Mouse (Mus musculus): Measurements from ENCODE around the gene Ispd. TPM values are rescaled to one million over a fixed set of nuclear protein-coding genes. Genes with fewer than 3 reads are reported as not detected.

Ispd gene
- polyA plus RNA-seq, 1 experiment, result 4.8 TPM

DNA sequence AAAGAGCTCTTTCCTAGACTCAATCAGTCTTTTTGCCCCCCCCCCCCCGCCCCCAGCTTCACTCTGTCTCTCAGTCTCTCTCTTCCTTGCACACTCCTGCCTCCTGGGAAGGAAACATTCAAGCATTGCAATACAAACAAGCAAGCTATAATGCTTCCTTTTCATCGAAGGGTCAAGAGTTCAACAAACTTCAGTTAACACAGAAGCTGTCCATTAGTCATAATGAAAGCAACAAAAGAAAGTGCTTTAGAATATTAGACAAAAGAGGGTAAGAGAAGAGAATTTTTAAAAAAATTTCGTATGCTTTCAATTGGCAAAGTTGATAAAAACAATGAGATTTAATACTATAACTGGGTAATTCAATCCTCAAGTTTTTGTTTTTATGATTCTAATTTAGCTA, 996 bp upstream of the Ispd start:
- Histone ChIP-seq H3K4me1 (ENCODE audit: control insufficient read depth, insufficient read depth, low read length) (no peaks in the 10 kb centered on the region; the same call in 1 of the 2 replicates), H3K27ac (ENCODE audit: insufficient read depth, low read length) (no peak overlapping the region), H3K4me3 (ENCODE audit: insufficient read depth, low read length) (no peak overlapping the region)
- TF ChIP-seq POLR2A (IDR thresholded peaks at IDR 0.05; ENCODE audit: extremely low read depth, insufficient read depth, low read length), result no peak
- TF ChIP-seq CTCF (IDR thresholded peaks at IDR 0.05; ENCODE audit: extremely low read depth, insufficient read depth, low read length), result no peak

- Histone ChIP-seq H3K4me3 (ENCODE audit: insufficient read depth, low read length) (no peak overlapping the region; the same call in 1 of the 2 replicates), H3K4me1 (ENCODE audit: control insufficient read depth, insufficient read depth, low read length) (no peaks in the 10 kb centered on the region; the same call in 1 of the 2 replicates), H3K27ac (ENCODE audit: insufficient read depth, low read length) (0 out of 2 replicates have a peak overlapping the region, but pooled peaks have one; percentile 98)
- TF ChIP-seq POLR2A (IDR thresholded peaks at IDR 0.05; ENCODE audit: extremely low read depth, insufficient read depth, low read length) (no peak), CTCF (IDR thresholded peaks at IDR 0.05; ENCODE audit: extremely low read depth, insufficient read depth, low read length) (no peak)
Measured at GRCm38 (mm10) chr12:36380806-36381205, 444 bp upstream of the Ispd start.

DNA sequence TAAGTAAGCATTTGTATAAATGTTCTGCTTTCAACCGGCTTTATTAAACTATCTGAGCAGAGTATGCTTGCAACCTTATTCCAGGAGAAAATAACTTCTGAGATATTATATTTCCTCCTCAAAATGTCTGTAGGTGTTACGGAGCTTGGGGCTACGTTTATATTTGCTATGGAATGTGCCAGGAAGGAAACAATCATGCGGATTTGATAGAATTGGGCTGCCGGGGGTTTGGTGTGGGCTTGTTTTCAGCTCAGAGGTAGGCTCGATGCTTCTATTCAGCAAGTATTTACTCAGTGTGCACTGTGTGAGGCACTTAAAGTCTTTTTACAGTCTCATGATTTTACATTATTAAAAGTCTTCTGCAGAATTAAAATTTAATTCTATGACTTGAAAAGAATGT, 4.1 kb downstream of the Ispd start:
- Histone ChIP-seq H3K4me1 (ENCODE audit: control insufficient read depth, insufficient read depth, low read length) (no peaks in the 10 kb centered on the region; the same call in 1 of the 2 replicates), H3K4me3 (ENCODE audit: insufficient read depth, low read length) (no peak overlapping the region), H3K27ac (ENCODE audit: insufficient read depth, low read length) (no peak overlapping the region)
- TF ChIP-seq CTCF (IDR thresholded peaks at IDR 0.05; ENCODE audit: extremely low read depth, insufficient read depth, low read length) (no peak), POLR2A (IDR thresholded peaks at IDR 0.05; ENCODE audit: extremely low read depth, insufficient read depth, low read length) (no peak)

DNA sequence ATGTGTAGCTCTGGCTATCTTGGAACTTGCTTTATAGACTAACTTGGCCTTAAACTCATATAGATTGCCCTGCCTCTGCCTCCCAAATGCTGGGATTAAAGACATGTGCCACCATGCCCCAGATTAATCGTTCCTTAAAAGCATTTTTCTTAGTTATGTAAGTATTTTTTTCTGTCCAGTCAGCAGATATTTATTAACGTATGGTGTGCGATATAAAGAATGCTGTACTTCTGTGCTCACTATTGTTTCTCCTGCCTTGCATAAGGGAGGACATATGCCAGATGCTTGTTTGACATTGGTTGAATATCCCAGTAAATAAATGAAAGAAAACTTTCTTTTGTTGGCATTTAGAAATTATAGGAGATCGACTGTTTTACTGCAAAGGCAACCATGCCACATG, 5.7 kb downstream of the Ispd start:
- no peak overlapping the region for H3K27ac ChIP-seq (ENCODE audit: insufficient read depth, low read length)
- no peak overlapping the region for H3K4me3 ChIP-seq (ENCODE audit: insufficient read depth, low read length)
- TF ChIP-seq POLR2A (IDR thresholded peaks at IDR 0.05; ENCODE audit: extremely low read depth, insufficient read depth, low read length) (no peak), CTCF (IDR thresholded peaks at IDR 0.05; ENCODE audit: extremely low read depth, insufficient read depth, low read length) (no peak)
- no peaks in the 10 kb centered on the region for H3K4me1 ChIP-seq (ENCODE audit: control insufficient read depth, insufficient read depth, low read length)

- TF ChIP-seq CTCF (IDR thresholded peaks at IDR 0.05; ENCODE audit: extremely low read depth, insufficient read depth, low read length), result no peak
- no peak for TF ChIP-seq POLR2A (IDR thresholded peaks at IDR 0.05; ENCODE audit: extremely low read depth, insufficient read depth, low read length)
Measured at GRCm38 (mm10) chr12:36395115-36395514, 13.9 kb downstream of the Ispd start.

DNA sequence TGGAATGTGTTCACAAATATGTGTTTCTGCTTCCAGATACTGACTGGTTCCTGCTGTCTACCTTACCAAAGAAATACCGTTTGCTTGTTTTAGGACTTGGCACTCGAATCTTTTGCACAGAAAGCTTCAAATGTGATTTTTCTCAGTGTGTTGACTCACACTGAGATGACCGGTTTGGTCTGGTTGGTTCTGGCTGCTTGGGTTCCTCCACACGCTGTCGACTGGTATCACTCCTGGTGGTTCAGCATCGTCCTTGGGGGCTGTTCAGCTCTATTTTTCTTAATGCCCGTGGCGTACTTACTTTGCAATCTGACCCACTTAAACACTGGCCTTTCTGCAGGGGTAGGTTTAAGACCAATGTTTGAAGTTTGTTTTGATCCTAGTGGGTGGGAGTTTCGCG, 42.4 kb downstream of the Ispd start:
- no peaks in the 10 kb centered on the region for H3K4me1 ChIP-seq (ENCODE audit: control insufficient read depth, insufficient read depth, low read length)
- H3K4me3 ChIP-seq (ENCODE audit: insufficient read depth, low read length), result no peak overlapping the region
- TF ChIP-seq POLR2A (IDR thresholded peaks at IDR 0.05; ENCODE audit: extremely low read depth, insufficient read depth, low read length) (no peak), CTCF (IDR thresholded peaks at IDR 0.05; ENCODE audit: extremely low read depth, insufficient read depth, low read length) (no peak)
- H3K27ac ChIP-seq (ENCODE audit: insufficient read depth, low read length), result no peak overlapping the region

More at GRCm38 (mm10) chr12:36395115-36395514, 13.9 kb downstream of the Ispd start:
- Histone ChIP-seq H3K4me1 (ENCODE audit: control insufficient read depth, insufficient read depth, low read length) (no peaks in the 10 kb centered on the region; the same call in 1 of the 2 replicates), H3K27ac (ENCODE audit: insufficient read depth, low read length) (no peak overlapping the region), H3K4me3 (ENCODE audit: insufficient read depth, low read length) (no peak overlapping the region)

DNA sequence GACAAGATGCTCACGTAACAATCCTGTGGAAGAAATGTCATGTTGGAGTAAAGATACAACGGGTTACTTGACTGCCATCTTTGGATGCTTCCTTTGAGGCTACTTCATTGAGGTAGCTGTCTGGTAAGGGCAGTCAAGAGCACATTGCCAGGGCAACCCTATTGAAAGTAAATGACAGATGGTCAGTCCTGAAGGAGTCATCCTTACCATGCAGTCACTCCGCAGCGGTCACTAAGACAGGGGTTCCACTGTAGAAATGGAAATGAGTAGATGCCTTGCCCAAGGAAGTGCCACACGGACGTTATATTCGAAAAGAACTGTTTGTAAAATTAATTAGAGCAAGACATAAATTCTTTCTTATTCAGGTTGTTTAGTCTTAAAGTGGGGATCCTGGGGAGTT, 44.0 kb downstream of the Ispd start:
- TF ChIP-seq CTCF (IDR thresholded peaks at IDR 0.05; ENCODE audit: extremely low read depth, insufficient read depth, low read length), result no peak
- TF ChIP-seq POLR2A (IDR thresholded peaks at IDR 0.05; ENCODE audit: extremely low read depth, insufficient read depth, low read length), result no peak
- Histone ChIP-seq H3K27ac (ENCODE audit: insufficient read depth, low read length) (no peak overlapping the region), H3K4me3 (ENCODE audit: insufficient read depth, low read length) (no peak overlapping the region), H3K4me1 (ENCODE audit: control insufficient read depth, insufficient read depth, low read length) (no peaks in the 10 kb centered on the region)

GRCm38 (mm10) chr12:36426163-36427045, 45.2 kb downstream of the Ispd start:
- no peaks in the 10 kb centered on the region for H3K4me1 ChIP-seq (ENCODE audit: control insufficient read depth, insufficient read depth, low read length)
- H3K4me3 ChIP-seq (ENCODE audit: insufficient read depth, low read length), result no peak overlapping the region
- no peak overlapping the region for H3K27ac ChIP-seq (ENCODE audit: insufficient read depth, low read length)
- TF ChIP-seq CTCF (IDR thresholded peaks at IDR 0.05; ENCODE audit: extremely low read depth, insufficient read depth, low read length) (no peak), POLR2A (IDR thresholded peaks at IDR 0.05; ENCODE audit: extremely low read depth, insufficient read depth, low read length) (no peak)

DNA sequence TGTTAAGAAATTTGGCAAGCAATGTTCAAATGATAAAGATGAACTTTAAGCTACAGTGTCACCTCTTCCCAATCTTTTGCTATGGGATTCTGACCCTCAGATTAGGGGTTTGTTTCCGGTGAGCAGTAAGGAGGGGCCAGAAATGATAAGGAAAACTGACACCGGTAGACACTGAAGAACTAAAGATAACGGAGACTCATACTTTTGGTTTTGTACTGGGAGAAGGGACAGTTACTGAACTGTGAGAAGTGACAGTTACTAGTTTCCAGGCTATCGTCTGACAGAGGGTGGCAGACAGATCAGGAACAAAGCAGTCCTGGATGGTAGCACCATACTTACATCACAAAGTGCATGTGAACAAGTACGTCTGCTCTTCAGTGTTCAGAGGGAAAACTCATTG, 55.7 kb downstream of the Ispd start:
- Histone ChIP-seq H3K4me1 (ENCODE audit: control insufficient read depth, insufficient read depth, low read length) (no peaks in the 10 kb centered on the region), H3K27ac (ENCODE audit: insufficient read depth, low read length) (no peak overlapping the region), H3K4me3 (ENCODE audit: insufficient read depth, low read length) (no peak overlapping the region)
- no peak for TF ChIP-seq CTCF (IDR thresholded peaks at IDR 0.05; ENCODE audit: extremely low read depth, insufficient read depth, low read length)
- TF ChIP-seq POLR2A (IDR thresholded peaks at IDR 0.05; ENCODE audit: extremely low read depth, insufficient read depth, low read length), result no peak

DNA sequence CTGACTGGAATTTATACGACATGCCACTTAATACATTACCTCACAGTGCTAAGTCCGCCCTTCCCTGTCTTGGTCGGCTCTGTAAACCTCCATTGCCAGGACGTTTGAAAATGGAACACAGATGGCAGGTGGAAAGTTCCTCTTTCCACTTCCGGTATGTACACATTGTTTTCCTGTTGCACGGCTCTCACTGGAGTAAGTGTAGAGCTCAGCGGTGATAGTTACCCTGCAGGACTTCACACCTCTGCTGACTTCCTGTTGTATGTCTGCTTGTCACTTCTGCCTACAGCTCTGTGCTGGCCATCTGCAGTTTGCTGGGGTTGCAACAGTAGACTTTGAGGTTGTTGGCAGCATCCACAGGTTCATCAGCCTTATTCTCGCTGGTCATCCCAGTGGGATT, 58.1 kb downstream of the Ispd start:
- H3K4me3 ChIP-seq (ENCODE audit: insufficient read depth, low read length), result no peak overlapping the region
- H3K27ac ChIP-seq (ENCODE audit: insufficient read depth, low read length), result no peak overlapping the region
- TF ChIP-seq POLR2A (IDR thresholded peaks at IDR 0.05; ENCODE audit: extremely low read depth, insufficient read depth, low read length) (no peak), CTCF (IDR thresholded peaks at IDR 0.05; ENCODE audit: extremely low read depth, insufficient read depth, low read length) (no peak)
- no peaks in the 10 kb centered on the region for H3K4me1 ChIP-seq (ENCODE audit: control insufficient read depth, insufficient read depth, low read length)
